Mouse (Mus musculus) gastrocnemius, adult 18-20 months (tissue): ENCODE results near the gene Arsa. TPM values are rescaled to one million over a fixed set of nuclear protein-coding genes. Genes with fewer than 3 reads are reported as not detected.
"Not testable (repeated sequence)": the region's sequence is repeated elsewhere in the genome, so short reads cannot be mapped to it uniquely, and the experiment has no call there.

Source experiments
- DNase-seq: peaks from one replicate; pipeline ENCODE4 v3.0.0; 2021; ENCODE audit warnings: low spot score
- total RNA-seq, 2 experiments: library from RNA; stranded (reverse); gene quantifications; 2 replicates each; pipeline ENCODE4 v1.2.3; 2021

The Arsa gene
- total RNA-seq, 2 experiments from 2014 or later = 2.8 to 4.0 TPM

DNA sequence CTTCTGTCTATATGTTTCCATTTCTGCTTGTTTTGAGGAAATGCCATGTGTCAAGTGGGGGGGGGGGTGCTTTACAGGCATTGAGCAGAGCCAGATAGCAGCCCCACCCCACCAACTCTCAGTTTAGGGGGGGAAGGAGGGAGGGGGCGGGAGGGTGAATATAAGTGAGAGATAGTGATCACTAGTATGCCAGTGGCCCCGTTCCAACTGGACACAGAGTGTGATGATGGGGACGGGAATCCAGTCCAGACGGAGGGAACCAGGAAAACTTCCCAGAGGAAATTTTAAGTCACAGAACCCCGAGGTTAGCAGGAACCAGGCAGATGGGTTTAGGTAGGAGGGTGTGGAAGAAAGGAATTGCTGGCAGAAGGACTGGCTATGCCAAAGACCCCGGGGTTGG, 21.6 kb downstream of the Arsa start:
- DNase-seq = no peak

DNA sequence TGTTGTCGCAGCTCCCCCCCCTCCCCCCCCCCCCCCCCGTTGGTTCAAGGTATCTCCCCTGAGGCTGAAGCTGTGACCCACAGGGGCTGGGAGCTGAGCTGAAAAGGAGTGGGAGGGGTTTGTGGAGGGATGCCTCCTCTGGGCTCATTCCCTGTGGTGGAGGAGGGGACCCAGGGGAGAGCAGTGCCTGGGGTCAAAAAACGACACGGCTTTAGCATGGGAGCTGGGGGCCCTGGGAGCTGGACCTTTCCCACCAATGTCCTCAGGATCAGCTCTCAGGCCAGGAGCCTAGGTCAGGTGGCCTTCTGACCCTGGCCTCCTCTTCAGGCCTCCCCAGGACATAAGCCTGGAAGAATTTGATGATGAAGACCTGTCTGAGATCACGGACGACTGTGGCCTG, 22.4 kb downstream of the Arsa start:
- DNase-seq = no peak

DNA sequence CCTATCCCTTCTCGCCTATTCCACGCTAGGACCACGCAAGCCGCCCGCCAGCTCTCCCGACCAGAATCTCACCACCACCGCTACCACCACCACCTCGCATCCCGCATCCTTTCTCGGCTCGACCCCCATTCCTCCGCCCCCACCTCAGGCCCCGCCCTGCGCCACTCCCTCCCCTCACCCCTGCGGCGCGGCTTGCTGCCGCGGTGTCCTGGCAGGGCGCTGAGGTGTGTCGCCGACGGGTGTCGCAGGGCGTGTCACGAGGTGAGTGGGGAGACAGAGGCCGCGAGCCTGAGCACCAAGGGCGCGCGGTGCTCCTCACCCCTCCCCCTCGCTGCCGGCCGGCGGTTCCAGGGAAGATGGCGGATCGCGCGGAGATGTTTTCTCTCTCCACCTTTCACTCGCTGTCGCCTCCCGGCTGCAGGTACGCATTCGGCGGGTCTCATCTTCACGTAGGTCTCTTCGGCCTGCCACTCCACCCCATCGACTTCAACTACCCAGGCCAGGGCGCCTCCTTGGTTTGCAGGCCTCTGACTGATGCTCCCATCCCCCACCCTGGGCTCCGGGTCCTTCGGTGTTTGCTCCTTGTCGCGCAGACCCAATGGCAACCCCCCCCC, 23.3 kb downstream of the Arsa start, which contains the start of gene Mapk8ip2:
Mapk8ip2 (plus strand) TSS at position 49 of the 614 bp plus-strand sequence.
- DNase-seq = no peak

DNA sequence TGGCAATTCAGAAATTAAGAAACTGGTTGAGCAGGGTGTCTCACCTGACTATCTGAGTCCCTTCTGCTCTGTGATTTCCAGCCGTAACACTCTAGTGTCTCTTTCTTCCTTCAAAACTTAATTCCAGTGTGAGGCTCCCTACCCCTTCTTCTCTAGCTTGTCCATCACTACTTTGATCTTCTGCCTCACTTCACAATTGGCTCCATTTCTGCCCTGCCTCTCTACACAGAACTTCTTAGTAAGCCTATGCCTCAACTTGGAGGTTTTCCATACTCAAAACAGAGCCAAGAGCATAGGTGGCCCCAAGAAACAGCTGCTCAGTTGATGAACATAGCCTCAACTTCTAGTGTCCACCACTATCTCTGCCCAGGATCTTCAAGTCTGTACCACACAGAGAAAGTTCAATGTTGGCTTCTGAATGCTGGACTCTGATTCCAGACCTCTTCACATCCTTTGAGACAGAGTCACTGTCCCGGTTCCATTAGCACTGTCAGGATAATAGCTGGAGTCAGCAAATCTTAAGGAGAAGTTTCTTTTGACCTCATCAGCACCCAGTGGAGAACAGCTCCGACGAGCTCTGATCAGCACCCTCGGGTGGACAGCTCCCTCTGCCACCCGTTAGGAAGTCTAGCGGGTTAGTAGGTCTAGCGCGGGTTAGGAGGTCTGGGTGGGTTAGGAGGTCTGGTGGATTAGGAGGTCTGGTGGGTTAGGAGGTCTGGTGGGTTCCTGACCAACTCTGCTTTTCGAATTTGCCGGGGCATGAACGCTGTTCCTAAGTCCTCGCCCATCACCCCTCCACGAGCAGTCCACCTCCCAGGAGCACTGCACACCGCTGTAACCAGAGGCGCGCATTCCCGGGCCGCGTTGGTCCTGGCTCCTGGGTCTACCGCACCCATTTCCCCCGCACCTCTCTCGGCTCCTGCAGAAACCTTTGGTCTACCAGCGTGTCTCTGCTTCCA, 24.0 kb downstream of the Arsa start:
- DNase-seq = peak; percentile 45

DNA sequence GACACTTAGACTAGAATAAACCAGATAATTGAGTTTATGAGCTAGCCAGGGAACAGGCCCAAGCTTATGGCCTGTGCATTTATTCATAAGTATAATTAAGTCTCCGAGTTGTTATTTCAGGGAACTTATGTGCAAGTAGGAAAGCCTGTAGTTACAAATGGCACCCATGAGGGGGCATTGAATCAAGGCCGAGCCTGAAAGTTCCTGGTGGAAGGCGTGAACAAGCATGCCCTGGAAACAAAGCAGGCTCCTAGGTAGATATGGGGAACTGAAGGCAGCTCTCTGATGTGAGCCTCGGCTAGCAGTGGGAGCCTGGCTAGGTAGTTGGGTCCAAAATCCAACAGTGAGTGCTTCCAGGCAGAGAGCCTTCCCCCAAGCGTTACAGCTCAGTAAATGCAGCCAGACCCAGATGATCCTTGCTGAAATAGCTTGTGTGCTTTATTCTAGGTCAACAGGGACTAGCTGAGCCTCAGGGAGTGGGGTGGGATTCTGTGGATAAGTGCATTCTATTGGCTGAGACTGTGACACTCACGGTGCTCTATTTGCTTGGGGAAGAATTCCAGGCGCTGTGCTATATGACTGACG, 34.6 kb downstream of the Arsa start:
- DNase-seq = no peak

DNA sequence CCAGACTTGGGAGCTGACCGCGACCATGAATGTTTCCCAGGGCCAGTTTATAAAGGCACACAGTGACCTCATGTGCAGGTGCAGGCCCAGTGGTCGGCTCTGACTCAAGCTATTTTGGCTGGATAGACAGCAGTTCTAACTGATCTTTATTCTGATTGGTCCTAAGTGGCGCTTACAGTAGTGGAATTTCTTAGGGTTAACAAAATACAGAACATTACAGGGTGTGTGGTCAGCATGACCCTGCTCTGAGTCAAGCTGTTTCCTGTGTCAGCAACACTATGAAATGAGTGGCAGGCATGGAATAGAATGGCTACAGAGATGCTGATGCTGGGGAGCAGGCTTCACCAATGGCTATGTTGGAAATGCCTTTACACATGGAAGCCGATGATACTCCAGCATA, 41.3 kb downstream of the Arsa start:
- DNase-seq = no peak

DNA sequence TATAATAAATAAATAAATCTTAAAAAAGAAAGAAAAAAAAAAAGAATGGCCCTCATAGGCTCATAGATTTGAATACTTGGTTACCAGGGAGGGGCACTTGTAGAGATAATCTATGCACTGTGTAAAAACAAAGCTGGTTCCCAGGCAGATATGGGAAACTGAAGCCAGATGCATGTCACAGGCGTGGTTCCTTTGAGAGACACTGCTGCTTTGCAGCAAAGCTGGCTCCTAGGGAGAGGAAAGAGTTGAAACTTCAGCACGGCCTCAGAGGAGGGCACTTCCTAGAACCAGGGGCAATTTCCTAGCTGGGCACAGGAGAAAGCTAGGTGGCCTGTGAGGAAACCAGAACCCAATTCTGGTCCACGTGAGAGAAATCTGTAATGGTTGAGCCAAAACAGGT, 43.1 kb downstream of the Arsa start:
- no peak for DNase-seq

DNA sequence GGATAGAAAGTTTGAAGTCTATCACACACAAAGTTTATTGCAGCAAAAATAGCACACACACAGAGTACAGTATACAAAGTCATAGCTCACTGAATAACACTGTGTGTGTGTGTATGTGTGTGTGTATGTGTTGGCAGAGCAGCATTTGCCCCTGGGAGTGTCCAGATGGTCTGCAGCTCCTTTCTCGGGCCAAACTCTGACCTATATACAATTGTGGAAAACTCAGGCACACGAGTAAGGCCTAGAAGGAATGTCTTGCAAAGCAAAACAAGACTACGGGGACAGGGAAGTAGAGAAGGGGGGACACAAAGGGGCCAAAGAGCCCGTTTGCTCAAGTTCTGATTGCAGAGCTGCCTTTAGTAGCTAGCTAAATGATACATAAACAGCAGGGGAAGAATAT, 44.3 kb downstream of the Arsa start:
- DNase-seq = no peak

DNA sequence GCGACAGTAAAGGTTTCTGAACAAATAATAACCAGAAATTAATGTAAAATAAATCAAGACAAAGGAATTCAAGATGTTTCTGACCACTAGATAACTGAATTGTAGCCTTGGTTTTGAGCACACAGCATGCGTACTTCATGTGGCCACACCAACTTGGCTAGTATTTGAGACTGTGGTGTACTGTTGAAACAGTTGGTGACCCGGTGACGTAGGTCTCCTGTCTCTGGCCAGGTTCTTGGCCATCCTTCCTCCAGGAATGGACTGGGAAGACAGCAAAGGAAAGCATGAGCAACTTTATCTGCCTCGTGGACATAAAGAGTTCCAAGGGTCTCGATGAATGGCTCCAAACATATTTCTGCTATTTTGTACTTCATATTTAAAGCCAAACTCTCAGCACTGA, 45.4 kb downstream of the Arsa start:
- DNase-seq = no peak

DNA sequence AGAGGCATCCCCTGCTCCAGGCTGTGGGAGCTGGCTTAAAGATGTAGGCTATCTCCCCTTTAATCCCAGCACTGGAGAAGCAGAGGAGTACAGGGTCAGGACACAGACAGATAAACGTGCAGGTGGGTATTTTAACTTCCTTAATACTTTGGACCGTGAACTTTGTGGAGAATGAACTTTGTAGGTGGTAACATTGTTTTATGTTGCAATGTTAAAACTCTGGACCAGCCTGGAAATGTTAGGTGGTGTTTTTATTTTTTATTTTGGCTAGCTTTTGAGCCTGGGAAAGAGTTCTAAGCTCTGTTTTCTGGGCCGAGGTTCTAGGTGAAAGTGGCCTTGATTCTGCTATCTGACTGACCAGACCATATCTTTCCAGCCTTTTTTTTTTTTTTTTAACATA, 46.0 kb downstream of the Arsa start:
- no peak for DNase-seq

DNA sequence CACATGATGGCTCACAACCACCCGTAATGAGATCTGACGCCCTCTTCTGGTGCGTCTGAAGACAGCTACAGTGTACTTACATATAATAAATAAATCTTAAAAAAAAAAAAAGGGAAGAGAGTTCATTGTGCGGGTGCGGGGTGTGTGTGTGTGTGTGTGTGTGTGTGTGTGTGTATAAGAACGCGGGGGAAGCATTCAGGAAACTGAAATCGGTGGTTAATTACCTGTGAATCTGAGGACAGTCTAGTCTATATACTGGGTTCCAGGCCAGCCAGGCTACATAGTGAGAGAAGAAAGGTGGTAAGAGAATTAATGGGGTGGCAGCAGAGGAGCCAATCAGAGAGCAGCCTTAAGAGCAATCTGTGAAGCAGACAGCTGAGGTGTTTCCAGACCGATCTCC, 46.5 kb downstream of the Arsa start:
- not testable (repeated sequence) for DNase-seq

DNA sequence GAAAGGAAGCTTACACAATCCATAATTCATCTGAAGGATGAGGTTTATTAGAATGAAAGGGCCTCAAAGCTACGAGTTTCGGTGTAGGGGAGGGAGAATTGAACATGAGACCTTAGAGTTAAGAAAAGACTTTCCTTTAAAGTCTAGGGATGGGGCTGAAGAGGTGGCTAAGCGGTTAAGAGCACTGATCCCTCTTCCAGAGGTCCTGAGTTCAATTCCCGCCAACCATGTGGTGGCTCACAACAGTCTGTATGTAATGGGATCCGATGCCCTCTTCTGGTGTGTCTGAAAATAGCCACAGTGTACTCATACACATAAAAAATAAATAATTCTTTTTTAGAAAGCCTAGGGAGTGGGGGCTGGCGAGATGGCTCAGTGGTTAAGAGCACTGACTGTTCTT, 46.9 kb downstream of the Arsa start:
- no peak for DNase-seq

DNA sequence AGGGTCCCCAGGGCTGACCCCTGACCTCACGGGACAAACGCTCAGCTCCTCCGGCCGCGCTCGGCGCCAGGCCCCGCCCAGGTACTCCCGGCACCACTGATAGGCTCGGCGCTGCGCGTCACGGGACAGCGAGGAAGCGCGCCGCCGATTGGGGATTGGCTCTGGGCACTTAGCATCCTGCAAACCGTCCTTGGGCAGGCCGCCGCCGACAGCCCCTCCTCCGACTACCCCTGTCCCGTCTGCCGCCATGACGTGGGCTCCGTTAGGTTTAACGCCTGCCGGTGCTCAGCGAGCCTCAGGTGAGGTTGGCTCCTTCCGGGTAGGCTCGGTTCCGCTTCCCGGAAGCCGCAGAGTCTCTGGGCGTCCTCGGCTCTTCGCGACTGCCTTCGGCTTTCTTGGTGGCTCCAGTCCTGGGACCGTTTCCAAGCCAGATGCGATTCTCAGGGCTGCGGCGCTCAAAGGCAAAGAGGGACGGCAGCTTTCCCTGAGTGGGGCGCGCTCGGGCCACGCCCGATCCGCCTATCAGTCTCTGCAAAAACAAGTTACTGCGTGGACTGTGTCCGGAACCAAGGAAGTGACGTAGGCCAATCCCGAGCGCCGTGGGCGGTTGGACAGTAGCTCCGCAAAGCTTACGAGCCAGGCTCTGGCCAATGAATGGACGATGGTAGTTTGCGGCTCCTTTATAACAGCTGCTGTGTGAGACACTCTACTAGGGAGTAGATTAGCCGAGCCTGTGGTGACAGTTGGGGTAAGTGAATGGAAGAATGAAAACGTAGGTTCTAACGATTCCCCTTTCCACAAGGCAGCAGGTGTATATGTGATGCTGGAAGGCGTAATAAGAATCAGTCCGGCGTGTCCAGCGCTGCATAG, 47.6 kb downstream of the Arsa start, which contains the start of the genes C730034F03Rik, Gm44502 and Chkb:
C730034F03Rik (plus strand) TSS at position 238 of the 870 bp plus-strand sequence.
Gm44502 (minus strand) TSS at position 345 of the 870 bp plus-strand sequence.
Chkb (minus strand) TSS at position 557 of the 870 bp plus-strand sequence.
- DNase-seq = peak; percentile 91

DNA sequence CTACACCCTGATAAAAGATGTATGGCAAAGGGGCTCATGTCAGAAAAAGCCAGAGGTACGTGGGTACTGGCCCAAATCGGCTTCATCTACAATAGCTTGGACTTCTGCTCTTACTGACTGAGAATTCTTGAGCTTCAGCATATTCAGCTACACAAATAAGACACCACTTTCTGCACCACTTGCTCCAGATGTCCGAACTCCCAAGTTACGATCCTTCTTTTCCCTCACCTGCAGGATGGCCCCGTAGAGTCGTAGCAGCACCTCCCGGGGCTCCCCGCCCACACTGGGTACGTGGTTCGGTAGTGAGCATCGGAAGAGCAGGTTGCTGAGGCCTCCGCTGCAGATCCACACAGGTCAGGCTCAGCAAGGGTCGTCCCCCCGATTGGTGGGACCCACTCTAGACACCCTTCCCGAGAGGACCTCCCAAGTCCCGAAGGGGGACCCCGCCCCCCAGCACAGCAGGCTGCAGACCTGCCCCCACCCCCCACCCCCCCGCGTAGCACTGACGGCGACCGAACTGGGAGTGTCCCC, 48.3 kb downstream of the Arsa start:
- DNase-seq = no peak

DNA sequence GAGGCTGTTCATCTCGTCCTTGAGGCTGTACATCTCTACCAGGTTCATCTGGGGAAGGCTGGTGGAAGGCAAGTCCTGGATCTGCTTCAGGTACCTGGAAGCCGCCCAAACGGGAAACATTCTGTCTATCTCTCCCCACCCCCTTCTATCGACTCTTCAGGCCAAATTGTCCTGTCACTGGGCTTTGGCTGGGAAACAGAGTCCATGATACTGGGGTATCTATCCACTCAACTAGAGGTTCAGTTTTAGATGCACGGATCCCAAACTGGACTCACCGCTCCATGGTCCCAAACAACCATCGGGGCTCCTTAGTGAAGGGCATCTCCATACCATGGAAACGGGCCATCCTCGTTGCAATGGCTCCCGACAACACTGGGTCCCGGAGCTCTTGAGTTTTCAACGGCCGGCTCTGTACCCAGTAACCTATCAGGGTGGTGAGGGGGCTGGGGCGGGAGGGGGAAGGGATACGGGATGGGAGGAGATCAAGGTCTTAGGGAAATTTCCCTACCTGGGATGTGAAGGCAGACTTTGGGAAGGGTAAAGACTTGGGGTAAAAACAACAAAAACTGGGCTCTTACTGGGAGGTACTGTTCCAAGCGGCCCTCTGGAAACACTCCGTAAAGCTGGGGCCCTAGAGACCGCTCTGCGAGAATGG, 49.0 kb downstream of the Arsa start:
- DNase-seq = no peak

DNA sequence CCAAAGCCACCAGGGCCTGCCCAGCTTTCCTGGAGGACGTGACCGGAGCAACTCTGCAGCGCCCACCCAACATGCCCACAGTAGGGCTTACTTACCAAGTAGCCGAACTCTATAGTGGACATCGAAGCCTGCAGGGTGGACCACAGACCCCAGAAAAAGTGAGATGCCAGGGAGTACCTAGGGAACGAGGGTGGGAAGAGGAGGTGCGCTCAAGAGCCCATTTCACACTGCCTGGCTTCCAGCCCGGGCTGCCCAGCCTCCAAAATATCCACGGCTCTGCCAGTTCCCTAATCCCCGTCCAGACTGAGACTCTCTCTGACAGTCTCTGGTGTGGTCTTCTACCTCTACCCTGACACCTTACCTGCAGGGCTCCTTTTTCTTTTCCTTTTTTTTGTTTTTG, 50.5 kb downstream of the Arsa start:
- DNase-seq = peak; percentile 40

DNA sequence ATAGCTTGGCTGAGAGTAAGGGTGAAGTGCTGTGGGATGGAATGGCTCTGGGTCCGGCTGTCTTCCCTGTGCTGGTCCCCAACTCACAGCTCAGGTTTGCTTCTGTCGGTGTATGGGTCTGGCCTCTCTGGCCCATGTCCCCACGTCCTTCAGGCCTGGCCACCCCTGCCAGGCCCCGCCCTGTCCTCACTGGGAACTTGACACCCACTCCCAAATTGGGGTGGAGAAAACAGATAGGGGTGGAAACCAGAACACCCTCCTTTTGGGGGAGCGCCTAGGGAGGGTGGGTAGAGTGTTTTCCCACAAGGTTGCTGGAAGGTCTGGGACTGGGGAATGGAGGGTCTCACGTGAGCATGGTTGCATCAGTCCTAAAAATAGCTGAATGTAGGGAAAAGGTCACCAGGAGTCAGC, 51.5 kb downstream of the Arsa start, which contains the start of gene Cpt1b:
Cpt1b (minus strand) TSS at position 153 of the 411 bp plus-strand sequence.
- DNase-seq = peak; percentile 86

DNA sequence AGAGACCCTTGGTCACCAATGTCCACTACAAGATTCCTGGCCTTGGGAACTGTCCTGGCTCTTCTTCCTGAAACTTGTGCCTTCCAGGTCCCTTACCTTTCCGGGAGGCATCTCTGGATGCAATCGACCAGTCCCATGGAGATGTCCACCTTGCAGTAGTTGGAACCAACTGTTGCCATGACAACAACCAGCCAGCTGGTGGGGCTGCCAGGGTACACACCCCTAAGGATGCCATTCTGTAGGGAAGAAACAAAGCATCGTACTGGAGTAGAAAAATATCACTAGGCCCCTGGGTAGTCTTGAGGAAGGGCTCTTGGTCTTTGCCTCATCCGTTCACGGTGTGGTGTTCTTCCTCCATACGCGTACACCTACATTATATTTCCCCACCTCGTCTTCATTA, 52.6 kb downstream of the Arsa start:
- DNase-seq = no peak
